Mouse (Mus musculus) thymus, adult 18-20 months (tissue): ENCODE results near the gene Ebpl.

ENCODE experiments used
- DNase-seq, 2 experiments: peaks; one replicate each; pipeline ENCODE4 v3.0.0; 2022; ENCODE audit warnings: mixed read lengths in 2 of 2

Ebpl gene

DNA sequence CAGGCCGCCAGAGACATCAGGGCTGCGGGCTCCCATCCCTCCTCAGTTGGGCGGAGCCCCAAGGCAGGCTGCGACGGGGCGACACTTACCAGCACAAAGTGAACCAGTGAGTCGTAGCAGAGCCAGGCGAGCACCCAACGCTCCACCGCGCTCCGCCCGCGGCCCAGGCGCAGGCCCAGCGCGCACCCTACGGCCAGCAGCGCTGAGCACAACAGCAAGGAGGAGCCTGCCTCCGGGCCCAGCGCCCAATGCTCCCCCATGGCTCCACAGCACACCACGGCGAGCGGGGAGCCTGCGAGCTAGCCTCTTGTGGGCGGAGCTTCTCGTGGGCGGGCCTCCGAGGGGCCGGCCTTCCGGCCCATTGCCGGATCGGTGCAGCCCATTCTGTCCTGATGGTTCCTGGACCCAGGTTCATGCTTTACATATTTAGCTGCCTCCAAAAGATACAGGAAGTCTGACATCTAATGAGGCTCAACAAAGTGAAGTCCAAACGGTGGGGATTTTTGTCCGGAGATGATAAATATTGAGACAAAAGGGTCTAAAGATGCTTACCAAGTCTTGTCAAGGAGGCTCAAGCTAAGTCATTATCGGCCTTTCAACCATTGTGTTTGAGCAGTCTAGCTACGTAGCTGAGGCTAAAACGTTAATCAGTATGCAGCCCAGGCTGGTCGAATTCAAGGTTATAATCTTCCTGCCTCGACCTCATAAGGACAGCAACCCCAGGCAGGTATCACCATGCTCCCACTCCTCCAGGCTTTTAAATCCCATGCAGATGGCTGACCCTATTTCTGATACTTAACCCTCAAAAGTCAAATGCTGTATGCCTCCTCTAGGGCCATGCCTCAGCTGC, at the start of gene Ebpl:
Gene Ebpl, minus strand, starts transcription at position 309 of the 850 bp plus-strand sequence.
- peak; percentile 81 to 82 for DNase-seq

DNA sequence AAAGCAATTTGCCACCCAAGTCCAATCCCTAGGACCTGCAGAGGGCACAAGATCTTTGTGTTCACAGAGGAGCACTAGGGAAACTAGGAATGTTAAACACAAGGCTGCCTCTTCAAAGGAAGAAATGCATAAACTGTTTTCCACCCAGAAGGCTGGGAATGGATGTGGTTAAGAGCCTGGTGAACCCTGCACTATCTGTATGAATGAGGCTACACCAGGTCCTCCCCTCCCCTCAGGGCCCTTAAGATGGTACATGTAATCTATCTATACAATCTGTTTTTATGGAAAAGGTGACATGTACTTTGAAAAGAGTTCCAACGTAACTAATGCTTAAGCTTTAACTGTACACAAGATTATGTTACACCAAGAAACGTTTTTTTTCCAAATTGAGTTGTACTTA, 49.8 kb upstream of the Ebpl start:
- DNase-seq = no peak

DNA sequence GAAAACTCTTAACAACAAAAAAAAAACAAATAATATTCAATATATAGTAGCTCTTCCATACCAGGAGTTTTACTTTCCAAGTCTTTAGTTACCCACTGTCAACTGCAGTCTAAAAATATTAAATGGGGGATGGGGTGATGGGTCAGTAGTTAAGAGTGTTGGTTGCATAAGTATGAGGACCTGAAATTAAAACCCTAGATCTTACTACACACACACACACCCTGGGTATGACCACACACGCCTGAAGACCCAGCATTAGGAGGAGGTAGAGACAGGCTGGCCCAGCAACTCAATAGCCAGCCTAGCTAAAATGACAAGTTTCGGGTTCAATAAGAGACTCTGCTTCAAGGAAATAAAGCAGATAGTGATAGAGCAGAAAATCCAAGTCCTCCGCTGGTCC, 46.8 kb upstream of the Ebpl start:
- no peak for DNase-seq

DNA sequence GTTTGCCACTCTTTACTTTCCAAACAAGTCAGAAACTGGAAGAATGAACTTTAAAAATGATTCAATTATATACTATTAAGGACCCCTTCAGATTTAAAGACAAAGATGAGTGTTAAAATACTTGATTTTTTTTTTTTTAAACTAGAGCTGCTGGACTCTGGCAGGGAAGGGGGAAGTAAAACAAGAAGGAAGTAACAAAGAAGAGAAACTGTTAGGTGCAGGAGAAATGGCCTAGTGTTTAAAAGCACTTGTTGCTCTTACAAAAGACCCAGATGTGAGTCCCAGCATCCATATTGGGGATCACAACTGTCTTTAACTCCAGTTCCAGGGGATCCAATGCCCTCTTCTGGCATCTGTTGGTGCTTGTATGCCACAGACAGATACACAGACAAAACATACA, 45.5 kb upstream of the Ebpl start:
- DNase-seq = no peak

DNA sequence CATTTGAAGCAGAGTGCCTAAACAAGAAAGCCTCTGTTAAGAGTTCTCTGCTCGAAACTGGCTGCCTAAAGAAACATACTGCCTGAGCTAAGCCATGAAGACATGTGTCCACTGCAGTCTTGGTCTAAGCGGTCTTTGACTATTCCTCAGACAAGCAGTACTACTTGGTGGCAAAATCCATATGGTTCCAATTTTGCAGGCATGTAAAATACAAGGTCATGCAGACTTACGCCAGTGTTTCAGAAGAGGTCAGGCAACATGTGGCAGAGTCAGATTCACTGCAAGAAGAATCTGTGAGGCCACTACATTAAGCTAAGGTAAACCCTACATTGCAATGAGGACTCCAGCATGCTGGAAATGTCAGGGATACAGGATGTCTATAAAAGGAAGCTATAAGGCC, 44.7 kb upstream of the Ebpl start:
- no peak for DNase-seq

DNA sequence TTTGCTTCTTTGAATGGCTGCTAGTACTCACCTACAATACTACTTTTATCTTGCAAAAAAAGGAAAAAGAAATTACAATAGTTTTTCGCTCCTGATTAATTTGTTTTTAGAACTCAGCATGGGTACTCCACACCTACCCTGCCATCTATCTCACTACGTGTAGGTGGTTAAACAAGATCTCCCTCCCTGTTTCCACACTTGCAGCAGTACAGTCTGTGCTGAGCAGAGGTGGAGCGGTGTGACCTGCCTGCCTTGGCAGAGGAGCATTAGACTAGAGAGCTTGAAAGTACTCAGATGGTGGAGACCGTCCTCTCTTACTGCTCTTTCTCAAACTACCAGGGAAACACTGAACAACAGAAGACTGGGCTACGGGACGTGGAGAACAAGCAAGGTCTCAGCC, 34.5 kb upstream of the Ebpl start:
- no peak for DNase-seq

DNA sequence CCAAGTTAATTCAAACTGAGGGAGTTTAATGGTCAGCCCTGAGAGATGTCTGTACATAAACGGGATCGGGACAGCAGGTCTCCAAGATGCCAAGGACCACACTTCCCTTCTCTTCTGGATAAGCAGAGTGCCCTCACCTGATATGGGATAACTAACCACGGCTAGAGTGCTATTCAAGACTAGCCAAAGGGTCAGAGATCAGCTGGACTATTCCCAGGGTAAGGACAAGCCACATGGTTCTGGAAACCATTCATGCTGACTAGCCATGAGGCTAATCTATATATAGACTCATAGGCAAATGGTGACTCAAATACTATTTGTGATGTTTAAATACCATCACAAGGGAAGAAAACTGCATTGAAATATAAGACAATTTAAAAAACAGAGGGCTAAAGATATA, 30.3 kb upstream of the Ebpl start:
- DNase-seq = no peak

DNA sequence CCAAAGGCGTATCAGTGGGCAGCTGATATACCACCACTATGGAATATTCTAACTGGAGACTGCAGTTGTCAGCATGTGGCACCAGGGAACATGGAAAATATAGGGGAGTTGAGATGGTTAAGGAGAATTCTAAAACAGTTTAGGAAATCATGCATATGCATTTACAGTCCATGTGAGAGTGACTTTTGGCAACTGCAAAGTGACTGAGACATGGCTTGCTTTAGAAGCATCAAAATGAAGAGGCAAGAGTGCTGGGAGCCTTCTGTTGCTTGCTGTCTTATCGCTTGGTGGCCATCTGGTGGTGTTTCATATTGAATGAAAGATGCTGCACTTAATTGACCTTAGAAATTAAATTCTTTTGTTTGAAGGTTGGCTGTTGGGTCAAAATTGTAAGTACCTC, 7.1 kb upstream of the Ebpl start:
- DNase-seq = no peak

DNA sequence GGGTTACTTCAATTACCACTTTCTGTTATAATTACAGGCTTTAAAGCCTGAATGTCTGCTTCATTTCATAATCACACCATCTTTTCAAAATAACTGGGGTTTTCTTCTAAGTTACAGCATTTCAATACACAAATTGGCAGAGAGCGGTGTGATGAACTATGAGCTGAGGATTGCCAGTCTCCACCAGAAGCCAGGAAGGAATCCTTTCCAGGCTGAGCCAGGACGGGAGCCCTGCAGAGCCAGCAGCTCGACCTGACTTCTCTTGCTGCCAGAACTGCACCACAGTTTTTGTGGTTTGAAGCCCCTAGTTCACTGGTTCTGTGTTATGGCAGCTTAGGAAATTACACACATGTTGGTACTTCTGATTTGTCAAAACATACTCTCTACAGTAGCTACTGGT, 4.4 kb upstream of the Ebpl start:
- DNase-seq = no peak

DNA sequence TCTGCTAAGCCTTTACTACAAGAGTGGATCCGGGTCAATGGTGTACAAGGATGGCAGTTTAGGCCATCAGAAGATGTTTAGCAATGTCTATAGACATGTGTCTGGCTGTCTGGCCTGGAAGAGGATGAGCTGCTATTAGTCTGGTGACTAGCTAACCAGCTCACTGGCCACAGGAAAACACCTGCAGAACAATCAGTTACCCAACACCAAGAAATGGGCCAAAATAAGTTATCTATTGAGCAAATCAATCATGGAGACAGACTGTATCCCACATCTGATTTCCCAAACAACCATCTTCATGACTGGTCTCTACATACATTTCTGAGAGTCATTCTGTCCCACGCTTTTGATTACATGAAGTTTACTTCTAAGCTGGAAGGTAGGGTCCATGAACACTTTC, 3.5 kb upstream of the Ebpl start:
- DNase-seq = no peak

DNA sequence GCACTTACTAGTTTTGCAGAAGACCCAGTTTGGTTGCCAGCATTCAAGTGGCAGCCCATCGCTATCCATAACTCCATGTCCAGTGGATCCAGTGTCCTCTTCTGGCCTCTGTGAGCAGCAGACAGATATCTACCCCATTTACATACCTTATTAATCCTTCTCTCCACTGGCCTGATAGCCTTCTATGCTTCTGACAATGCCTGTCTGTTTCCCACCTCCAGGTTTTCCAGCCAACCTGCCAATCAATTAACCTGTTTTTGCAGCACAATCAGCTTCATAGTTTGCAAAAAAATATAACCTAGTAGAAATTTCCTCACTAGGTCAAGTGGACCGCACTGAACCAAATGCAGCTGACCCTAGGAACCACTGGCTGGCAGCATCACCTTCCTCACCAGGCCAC, 2.0 kb upstream of the Ebpl start:
- no peak for DNase-seq

DNA sequence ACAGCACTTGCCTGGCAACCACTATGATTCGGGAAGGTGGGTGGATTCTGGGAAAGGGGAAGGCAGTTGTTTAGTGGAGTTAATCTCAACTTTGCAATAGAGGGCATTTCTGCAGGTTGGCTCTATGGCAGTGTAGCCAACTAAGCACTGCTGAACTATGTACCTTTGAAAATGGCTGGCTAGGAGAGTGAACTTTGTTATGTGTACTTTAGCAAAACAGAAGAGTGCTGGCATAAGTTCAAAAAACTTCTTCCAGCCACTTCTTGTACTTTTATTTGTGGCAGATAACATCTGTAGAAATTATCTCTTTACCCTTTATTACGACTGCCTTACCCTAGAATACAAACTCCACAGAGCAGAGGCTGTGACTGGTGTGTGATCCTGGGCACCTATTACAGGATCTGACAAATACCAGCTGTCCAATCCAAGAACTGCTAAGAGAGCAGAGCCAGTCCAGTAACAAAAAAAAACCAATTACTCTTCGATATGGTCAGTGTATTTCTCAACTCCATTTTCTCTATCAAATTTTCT, 807 bp upstream of the Ebpl start:
- DNase-seq = no peak

DNA sequence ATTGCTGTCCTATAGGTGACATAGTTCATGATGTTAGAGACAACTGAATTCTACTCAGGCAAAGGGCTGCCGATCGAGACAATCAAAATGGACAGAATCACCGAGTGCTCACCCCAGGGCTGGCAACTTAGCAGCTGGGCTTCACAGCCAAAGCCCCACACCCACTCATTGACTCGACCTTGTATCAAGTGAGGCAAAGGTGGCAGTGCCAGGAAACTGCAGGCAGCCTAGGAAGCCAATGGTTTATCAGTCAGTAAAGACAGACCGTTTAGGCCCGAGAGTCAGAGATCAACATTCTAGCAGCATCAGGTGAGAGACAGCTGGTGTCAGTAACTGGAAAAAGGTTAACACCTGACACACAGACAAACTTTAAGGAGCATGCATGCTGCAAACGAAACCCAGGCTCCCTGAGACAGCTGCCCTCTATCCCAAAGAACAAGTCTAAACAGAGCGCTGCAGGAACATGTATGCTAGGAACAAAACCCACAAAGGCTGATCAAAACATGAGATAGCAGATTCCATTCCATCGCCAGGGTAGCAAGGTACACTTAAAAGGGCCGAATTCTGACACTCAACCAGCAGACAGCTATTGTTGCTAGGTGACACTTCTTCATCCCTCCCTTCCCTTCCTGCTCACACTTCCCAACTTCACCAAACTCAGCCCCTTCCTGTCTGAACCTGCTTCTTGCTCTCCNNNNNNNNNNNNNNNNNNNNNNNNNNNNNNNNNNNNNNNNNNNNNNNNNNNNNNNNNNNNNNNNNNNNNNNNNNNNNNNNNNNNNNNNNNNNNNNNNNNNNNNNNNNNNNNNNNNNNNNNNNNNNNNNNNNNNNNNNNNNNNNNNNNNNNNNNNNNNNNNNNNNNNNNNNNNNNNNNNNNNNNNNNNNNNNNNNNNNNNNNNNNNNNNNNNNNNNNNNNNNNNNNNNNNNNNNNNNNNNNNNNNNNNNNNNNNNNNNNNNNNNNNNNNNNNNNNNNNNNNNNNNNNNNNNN, 5.7 kb downstream of the Ebpl start:
- DNase-seq = no peak

DNA sequence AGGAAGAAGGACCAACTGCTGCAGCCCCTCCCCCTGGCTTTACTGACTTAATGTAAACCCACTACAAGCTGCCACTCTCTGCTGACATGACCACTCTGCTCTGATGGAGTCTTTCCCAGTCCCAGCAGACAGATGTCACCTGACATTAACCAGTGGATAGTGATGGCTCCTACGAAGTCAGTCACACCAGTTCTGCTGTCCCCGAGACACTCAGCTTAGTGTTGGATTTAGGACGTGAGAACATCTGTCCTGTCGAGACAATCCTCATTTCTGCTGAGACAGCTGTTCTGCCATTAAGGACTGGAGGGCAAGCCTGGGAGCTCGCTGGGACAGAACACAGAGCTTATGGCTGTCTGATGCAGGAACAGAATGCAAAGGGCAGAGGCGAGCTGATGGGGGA, 9.4 kb downstream of the Ebpl start:
- DNase-seq = no peak

DNA sequence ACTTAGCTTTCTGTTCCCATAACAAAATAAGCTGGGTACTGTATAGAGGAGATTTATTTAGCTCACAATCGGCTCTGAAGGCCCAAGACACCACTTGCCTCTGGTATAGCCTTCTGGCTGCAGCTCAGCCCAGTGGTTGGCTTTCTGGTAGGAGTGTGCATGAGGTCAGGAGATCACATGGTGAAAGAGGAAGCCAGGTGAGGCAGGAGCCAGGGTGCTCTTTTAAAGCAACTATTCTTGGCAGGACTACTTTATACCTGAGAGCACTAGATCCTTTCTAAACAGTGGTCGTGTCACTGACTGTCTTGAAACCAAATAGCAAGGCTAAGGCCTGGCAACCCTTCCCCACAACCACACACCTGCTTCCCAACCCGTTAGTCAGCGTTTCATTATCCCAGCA, 10.4 kb downstream of the Ebpl start:
- no peak for DNase-seq

DNA sequence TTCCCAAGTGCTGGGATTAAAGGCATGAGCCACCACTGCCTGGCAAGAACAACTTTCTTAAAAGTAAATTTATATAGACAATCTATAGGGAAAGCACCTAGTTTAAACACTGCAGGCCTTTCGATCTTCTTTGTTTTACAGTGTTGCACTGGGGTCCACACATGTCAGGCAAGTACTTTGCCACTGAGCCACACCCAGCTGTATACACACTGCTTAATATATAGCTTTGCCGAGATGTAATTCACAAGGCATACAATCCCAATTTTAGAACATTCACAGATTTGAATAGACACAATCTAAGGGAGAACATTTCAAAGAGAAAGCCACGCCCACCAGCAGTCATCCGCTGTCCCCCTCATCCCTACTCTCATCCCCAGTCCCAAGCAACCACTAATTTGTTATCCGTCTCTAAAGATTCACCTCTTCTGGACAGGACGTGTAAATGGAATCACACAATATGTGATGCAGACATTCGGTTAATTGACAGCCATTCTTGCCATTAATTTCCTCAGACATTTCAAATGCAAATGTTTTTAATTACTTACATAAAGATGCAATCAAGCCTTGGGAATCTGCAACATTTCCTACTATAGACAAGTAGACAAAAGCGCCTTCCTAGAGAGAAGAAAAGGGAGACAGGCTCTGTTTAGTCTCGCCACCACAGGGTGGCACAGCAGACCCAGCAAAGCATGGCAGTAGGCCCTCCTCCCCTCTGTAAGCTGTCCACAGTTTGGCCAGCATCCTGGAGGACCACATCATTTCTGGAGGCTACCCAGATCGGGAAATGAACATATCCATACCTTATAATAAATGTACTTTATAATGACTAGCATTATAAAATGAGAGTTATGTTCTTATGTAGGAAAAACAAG, 13.2 kb downstream of the Ebpl start:
- DNase-seq = no peak

DNA sequence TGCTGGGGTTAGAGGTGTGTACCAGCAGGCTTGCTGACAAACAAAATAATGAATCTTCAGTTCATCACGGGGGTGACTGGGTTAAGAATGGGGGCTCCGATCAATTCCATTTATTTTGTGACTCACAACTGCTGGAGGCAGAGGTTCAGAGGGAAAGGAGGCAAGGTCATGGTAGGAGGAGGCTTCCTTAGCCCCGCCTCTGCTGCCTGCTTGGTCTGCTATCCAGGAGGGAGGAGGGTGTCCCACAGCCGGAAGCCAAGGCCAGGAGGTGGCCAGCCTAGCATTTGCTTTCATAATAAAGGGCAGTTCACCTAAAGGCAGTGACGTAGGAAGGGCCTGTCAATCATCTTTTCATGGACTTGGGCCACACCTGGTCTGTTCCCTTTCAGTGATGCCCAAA, 15.6 kb downstream of the Ebpl start:
- no peak for DNase-seq

DNA sequence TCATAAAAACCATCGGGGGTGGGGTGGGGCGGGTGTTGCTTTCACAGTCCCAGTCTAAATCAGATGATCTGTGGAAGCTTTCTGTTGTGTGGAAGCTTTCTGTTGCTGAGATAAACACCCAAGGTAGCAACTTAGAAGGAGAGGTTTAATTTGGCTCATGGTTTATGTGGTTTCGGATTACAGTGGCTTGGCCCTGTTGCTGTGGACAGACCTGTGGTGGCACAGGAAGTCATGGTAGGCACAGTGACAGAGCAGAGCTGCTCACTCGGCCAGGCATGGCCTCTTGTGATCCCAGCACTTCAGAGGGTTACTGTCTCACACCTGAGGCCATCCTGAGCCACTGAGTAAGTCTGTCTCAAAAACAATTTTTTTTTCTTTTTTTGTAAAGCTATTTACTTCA, 20.9 kb downstream of the Ebpl start:
- DNase-seq = no peak

DNA sequence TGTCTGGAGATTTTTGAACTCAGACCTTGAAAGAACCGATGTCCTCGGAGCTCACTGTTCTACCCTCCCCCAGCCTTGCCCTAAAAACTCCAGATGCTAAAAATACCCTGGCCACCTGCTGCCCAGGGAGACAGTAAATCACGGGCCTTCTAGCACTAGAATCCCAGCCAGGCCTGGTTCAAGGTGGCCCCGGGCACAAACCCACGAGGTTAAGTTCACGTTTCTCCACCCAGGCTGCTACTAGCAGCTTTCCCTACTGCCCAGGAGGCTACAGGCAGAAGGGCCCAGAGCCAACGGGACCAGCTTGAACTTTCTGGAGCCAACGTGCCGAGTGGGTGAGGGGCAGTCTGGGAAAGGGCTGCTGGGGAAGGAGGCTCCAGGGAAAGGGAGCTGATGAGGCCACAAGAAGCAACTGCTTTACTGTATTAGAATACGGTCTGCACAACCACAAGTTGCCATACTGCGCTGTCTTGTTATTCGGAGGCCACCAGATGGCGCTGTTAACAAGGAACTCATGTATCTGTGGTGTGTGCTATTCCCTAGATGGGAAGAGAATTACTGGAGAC, 29.2 kb downstream of the Ebpl start:
- peak; percentile 8 to 35 for DNase-seq

DNA sequence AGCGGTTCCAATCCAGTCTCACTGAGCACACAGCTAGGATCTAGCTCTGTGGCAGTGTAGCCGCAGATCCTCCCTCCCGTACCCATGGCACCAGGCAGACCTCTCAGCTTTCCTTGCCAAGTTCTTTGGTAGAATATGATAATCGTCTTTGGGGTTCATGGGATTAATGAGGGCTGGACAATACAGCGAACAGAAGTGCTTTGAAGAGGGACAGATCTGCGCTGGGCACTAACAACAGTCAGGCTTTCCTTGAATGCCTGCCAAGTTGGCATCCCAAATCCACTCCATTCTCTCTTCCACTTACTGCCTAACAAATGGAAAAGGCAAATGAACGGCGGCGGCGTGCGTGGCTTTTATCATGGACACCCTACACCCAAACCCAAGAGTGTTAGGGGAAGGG, 29.6 kb downstream of the Ebpl start:
- DNase-seq = no peak

DNA sequence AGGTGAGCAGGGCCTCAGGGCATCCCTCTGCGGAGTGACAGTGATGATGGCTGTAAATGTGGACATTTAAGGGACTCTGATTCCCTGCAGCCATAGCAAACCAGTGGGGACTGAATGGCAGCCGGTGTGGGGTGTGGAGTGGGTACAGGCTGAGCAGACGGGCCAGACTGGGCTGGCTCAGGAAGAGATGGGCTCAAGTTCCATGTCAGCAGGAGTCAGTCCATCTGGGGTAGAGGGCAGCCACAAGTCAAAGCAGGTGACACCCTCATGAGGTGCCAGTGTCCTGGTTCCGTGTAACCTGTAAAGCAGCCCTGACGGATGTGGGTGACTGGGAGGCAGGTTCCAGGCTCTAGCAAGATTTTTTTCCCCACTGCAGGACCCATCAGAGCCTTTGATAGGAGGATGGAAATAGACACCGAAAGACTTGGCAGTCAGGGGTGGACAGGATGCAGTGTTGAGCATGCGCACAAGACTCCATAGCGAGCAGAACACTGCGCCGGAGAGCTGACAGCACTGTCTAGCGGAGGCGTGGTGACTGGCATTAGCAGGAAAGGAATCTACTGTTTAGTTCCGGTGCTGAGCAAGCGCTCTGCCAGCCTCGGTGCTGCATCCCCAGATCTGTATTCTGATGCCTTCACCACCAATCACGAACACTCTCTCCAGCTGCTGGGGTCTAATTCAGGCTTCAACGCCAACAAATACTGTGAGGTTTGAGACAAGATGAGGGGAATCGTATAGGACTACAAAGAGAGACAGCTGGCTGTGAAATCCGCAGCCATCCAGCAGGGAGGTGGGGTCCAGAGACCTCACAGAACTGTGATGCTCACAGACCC, 32.4 kb downstream of the Ebpl start:
- DNase-seq = peak; percentile 52 to 70
